Mouse (Mus musculus): ENCODE results near the gene Vwc2.

DNA sequence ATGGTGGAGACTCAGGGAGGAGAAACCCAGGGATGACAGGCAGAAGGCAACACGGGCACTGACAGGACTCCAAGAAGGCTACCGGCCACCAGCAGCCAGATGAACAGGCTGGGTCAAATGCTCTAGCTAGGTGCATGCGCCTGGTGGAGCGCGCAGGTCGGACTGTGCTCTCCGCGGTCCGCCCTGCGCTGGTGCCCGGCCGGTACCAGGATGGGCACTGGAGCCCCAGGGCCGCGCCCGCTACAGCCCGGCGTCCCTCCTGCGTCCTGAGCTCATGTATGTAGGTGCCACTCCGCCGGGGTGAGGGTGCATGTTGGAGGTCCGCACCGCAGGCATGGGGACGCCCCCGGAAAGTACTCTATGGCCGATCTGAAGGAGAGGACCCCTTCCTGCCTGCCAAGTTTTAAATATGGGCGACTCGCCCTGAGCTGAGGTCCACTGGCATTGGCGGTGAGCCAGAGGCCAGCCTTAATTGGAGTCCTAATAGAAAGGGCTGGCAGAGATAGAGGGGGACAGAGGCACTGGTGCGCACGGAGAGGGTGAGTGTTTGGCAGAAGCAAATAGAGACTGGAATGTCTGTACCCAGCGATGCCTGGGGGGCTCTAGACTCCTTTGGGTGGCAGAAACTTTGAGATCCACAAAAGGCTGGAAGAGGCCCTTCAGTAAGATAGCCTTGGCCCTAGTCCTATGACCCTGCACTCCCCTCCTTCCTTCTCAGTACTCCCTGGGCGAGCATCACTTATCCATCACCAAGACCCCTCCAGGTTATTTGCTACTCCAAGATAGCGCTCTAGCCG is 409 bp downstream of the Vwc2 start:
- no peak for TF ChIP-seq CTCF (IDR thresholded peaks at IDR 0.05; ENCODE audit: low read depth, low read length)
- TF ChIP-seq EP300 (IDR thresholded peaks at IDR 0.05; ENCODE audit: insufficient read depth, low read depth, low read length), result no peak
- TF ChIP-seq POLR2A (IDR thresholded peaks at IDR 0.05; ENCODE audit: insufficient read depth, low read length), result no peak
